Comparison of ENCODE assay signal across 9 mouse cellular contexts in the genomic region with DNA sequence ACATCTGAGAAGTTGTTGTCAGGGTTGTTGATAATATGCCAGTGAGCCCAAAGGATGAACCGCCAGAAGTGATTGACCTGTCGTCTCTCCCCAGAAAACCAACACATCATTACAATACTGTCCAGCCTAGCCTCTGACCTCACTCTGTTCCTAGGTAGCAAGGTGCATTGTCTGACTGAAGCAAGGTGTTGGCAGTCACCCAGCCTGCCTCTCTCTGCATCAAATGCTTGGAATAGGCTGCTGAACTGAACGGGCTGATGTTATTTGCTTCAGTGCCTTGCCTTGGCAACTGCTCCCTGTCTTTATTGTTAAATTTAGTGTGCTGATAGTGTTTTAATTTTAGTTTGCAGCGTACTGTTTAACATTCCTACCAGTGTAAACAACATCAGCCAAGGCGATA. TPM values are rescaled to one million over a fixed set of nuclear protein-coding genes. Genes with fewer than 3 reads are reported as not detected.
DNase-seq lines count a peak whose midpoint lies in the region; ATAC-seq and TF ChIP-seq lines count a peak whose summit lies in the region.
"Had no signal": no experiment of that assay in that cellular context is flagged by ENCODE, and none has a peak within 500 bp of the region (broad histone marks: within the 10 kb centered on the region; RNA-seq: fewer than 3 reads in every experiment).

No protein-coding gene starts in this region.

- TF ChIP-seq EP300 in liver, postnatal 0 days (IDR thresholded peaks at IDR 0.05; ENCODE audit: low read depth) = no peak

- peak; percentile 53; the same call in 1 of the 2 replicates for ATAC-seq in hindbrain, embryonic 15.5 days (ENCODE audit: low FRiP score, low read depth)
- peak; percentile 65 for ATAC-seq in neural tube, embryonic 14.5 days (ENCODE audit: low read depth)
- no peak for ATAC-seq in liver, postnatal 0 days

- H3K36me3 ChIP-seq in forebrain, embryonic 10.5 days (replicated peaks) = no peaks in the 10 kb centered on the region; the same call in 1 of the 2 replicates
- no peaks in the 10 kb centered on the region for H3K36me3 ChIP-seq in hindbrain, embryonic 15.5 days
- H3K36me3 ChIP-seq in neural tube, embryonic 14.5 days (ENCODE audit: control insufficient read depth, insufficient read depth, low read length) = no peaks in the 10 kb centered on the region
- no peaks in the 10 kb centered on the region for H3K36me3 ChIP-seq in liver, postnatal 0 days (replicated peaks; ENCODE audit: insufficient read depth, low read length)

- H3K27ac ChIP-seq in forebrain, embryonic 10.5 days = peak overlapping the region; percentile 48; the same call in 1 of the 2 replicates
- H3K27ac ChIP-seq in hindbrain, embryonic 15.5 days (replicated peaks) = peak overlapping the region; percentile 46
- H3K27ac ChIP-seq in neural tube, embryonic 14.5 days (ENCODE audit: low read depth, low read length) = peak overlapping the region; percentile 70
- no peak overlapping the region for H3K27ac ChIP-seq in liver, postnatal 0 days (ENCODE audit: low read depth)
- no peak overlapping the region for H3K27ac ChIP-seq in gastrocnemius, adult 2 months

- peaks cover 27% of the 10 kb centered on the region for H3K4me1 ChIP-seq in forebrain, embryonic 10.5 days
- H3K4me1 ChIP-seq in hindbrain, embryonic 15.5 days (replicated peaks) = peaks cover 16% of the 10 kb centered on the region
- H3K4me1 ChIP-seq in neural tube, embryonic 14.5 days (ENCODE audit: control insufficient read depth, insufficient read depth, low read length) = peaks cover 10% of the 10 kb centered on the region; the same call in 1 of the 2 replicates
- H3K4me1 ChIP-seq in liver, postnatal 0 days (ENCODE audit: insufficient read depth) = no peaks in the 10 kb centered on the region

- no peak overlapping the region for H3K4me3 ChIP-seq in forebrain, embryonic 10.5 days
- H3K4me3 ChIP-seq in hindbrain, embryonic 15.5 days = 0 out of 2 replicates have a peak overlapping the region, but pooled peaks have one; percentile 5
- no peak overlapping the region; the same call in 1 of the 2 replicates for H3K4me3 ChIP-seq in neural tube, embryonic 14.5 days (ENCODE audit: low read depth, low read length)
- H3K4me3 ChIP-seq in liver, postnatal 0 days (ENCODE audit: low read depth, low read length) = no peak overlapping the region
- no peak overlapping the region for H3K4me3 ChIP-seq in gastrocnemius, adult 2 months

- peak; percentile 29 for DNase-seq in layer of hippocampus, adult 11-12 months (ENCODE audit: low spot score)
- no peak for DNase-seq in layer of hippocampus, postnatal 14 days (ENCODE audit: low spot score in 2 of 2)
- no peak for DNase-seq in forebrain, embryonic 10.5 days (ENCODE audit: extremely low spot score, low spot score)
- no peak for DNase-seq in liver, postnatal 0 days
- no peak for DNase-seq in gastrocnemius, adult 2 months
- no peak for DNase-seq in lung, postnatal 14 days

- intact Hi-C loops in gastrocnemius, adult 2 months (cut with DNase I) = no loop called here

- H3K4me2 ChIP-seq in hindbrain, embryonic 15.5 days = peak overlapping the region; percentile 39
- peak overlapping the region; percentile 31; the same call in 1 of the 2 replicates for H3K4me2 ChIP-seq in neural tube, embryonic 14.5 days (ENCODE audit: low read depth, low read length)
- no peak overlapping the region for H3K4me2 ChIP-seq in liver, postnatal 0 days (ENCODE audit: low read depth, low read length)

- H3K9ac ChIP-seq in hindbrain, embryonic 15.5 days = no peak overlapping the region
- no peak overlapping the region for H3K9ac ChIP-seq in neural tube, embryonic 14.5 days (replicated peaks; ENCODE audit: low read depth, low read length)
- no peak overlapping the region for H3K9ac ChIP-seq in liver, postnatal 0 days (replicated peaks)

- no peak for TF ChIP-seq CTCF in liver, postnatal 0 days (IDR thresholded peaks at IDR 0.05; ENCODE audit: low read depth)
- no peak for TF ChIP-seq CTCF in gastrocnemius, adult 2 months (IDR thresholded peaks at IDR 0.05)

- no peaks in the 10 kb centered on the region for H3K27me3 ChIP-seq in forebrain, embryonic 10.5 days (ENCODE audit: poor library complexity, severe bottlenecking)
- no peaks in the 10 kb centered on the region for H3K27me3 ChIP-seq in hindbrain, embryonic 15.5 days
- H3K27me3 ChIP-seq in neural tube, embryonic 14.5 days (ENCODE audit: control insufficient read depth, insufficient read depth, low read length) = no peaks in the 10 kb centered on the region
- no peaks in the 10 kb centered on the region for H3K27me3 ChIP-seq in liver, postnatal 0 days (ENCODE audit: insufficient read depth, low read length)
- H3K27me3 ChIP-seq: CH12.LX had no signal

- no peaks in the 10 kb centered on the region for H3K9me3 ChIP-seq in forebrain, embryonic 10.5 days
- H3K9me3 ChIP-seq in hindbrain, embryonic 15.5 days = no peaks in the 10 kb centered on the region
- no peaks in the 10 kb centered on the region for H3K9me3 ChIP-seq in neural tube, embryonic 14.5 days (ENCODE audit: control insufficient read depth, low read length)
- H3K9me3 ChIP-seq in liver, postnatal 0 days (ENCODE audit: low read length) = no peaks in the 10 kb centered on the region

- WGBS in forebrain, embryonic 10.5 days = 49% methylated on average over 5 of the region's 5 CpGs
- 15% methylated on average over 5 of the region's 5 CpGs for WGBS in hindbrain, embryonic 15.5 days
- WGBS in neural tube, embryonic 14.5 days = 24% methylated on average over 5 of the region's 5 CpGs
- 45% methylated on average over 5 of the region's 5 CpGs for WGBS in liver, postnatal 0 days (ENCODE audit: insufficient replicate concordance)

RNA-seq across cellular contexts. Expression of a gene that starts 51.0 kb away (rescaled TPM):
- total RNA-seq in layer of hippocampus, postnatal 14 days (2021) = 10 to 100 TPM; 71.9 to 79.3 TPM
- polyA plus RNA-seq in forebrain, embryonic 10.5 days (2016; fragmentation: Nextera tagmentation; extraction: Ambion mirVana) = 4.2 and 6.6 TPM in 2 replicates
- 39.1 and 41.9 TPM in 2 replicates for polyA plus RNA-seq in hindbrain, embryonic 15.5 days (2015; fragmentation: Nextera tagmentation; extraction: Ambion mirVana)
- polyA plus RNA-seq in neural tube, embryonic 14.5 days (2014; fragmentation: Nextera tagmentation; extraction: Ambion mirVana) = 59.6 and 96.7 TPM in 2 replicates
- polyA plus RNA-seq in liver, postnatal 0 days (2015; fragmentation: Nextera tagmentation; extraction: Ambion mirVana) = not detected in 2 replicates
- not detected for total RNA-seq in gastrocnemius, adult 2 months (2021)

Comparison
In these comparisons a context has a peak if more than half of its experiments do, and no peak if none do; other contexts are left out.
1. H3K27ac ChIP-seq: peak in forebrain, embryonic 10.5 days (single experiment), hindbrain, embryonic 15.5 days (single experiment) and neural tube, embryonic 14.5 days (single experiment); none in liver, postnatal 0 days (single experiment) and gastrocnemius, adult 2 months (single experiment).